Mouse (Mus musculus) liver, adult 2 months (tissue): ENCODE results near the gene Frmd6. TPM values are rescaled to one million over a fixed set of nuclear protein-coding genes. Genes with fewer than 3 reads are reported as not detected.

Experiments used
- DNase-seq: peaks from one replicate; pipeline ENCODE4 v3.0.0-alpha.2; 2011; ENCODE audit warnings: low read depth, low spot score; ENCODE audit errors: extremely low read depth
- H3K27ac ChIP-seq: fragments of 200-500 bp; replicated peaks from 2 replicates; pipeline ENCODE4 v1.5.1; 2012; ENCODE audit warnings: low read depth, mild to moderate bottlenecking, control low read depth, inconsistent platforms, low read length; ENCODE audit not compliant: insufficient read depth
- H3K27me3 ChIP-seq: fragments of 200-500 bp; 2 replicates; pipeline ENCODE4 v1.6.1; 2012; ENCODE audit warnings: mild to moderate bottlenecking, moderate library complexity, low read length, inconsistent platforms; ENCODE audit not compliant: control insufficient read depth, insufficient read depth
- H3K36me3 ChIP-seq: fragments of 200-500 bp; 2 replicates; pipeline ENCODE4 v1.6.1; 2012; ENCODE audit warnings: low read length, inconsistent platforms; ENCODE audit not compliant: control insufficient read depth, insufficient read depth
- H3K4me1 ChIP-seq: fragments of 200-500 bp; 2 replicates; pipeline ENCODE4 v1.6.1; 2011; ENCODE audit warnings: low read length; ENCODE audit not compliant: control insufficient read depth, insufficient read depth
- H3K4me3 ChIP-seq: fragments of 200-500 bp; 2 replicates; pipeline ENCODE4 v1.5.1; 2011; ENCODE audit warnings: low read depth, mild to moderate bottlenecking, control low read depth, low read length, moderate library complexity; ENCODE audit not compliant: insufficient read depth
- H3K79me2 ChIP-seq: fragments of 200-500 bp; 2 replicates; pipeline ENCODE4 v1.6.1; 2012; ENCODE audit warnings: inconsistent platforms, mild to moderate bottlenecking, low read length, moderate library complexity; ENCODE audit not compliant: control insufficient read depth, insufficient read depth
- H3K9ac ChIP-seq: fragments of 200-500 bp; 2 replicates; pipeline ENCODE4 v1.6.1; 2012; ENCODE audit warnings: low read depth, mild to moderate bottlenecking, control low read depth, inconsistent platforms, low read length
- CTCF ChIP-seq: fragments of 200-500 bp; IDR thresholded peaks from 2 replicates; pipeline ENCODE4 v1.5.1; 2011; ENCODE audit warnings: low read depth, low read length, control low read depth
- POLR2A ChIP-seq: fragments of 200-500 bp; IDR thresholded peaks from 2 replicates; pipeline ENCODE4 v1.6.1; 2011; ENCODE audit warnings: low read length, control low read depth; ENCODE audit not compliant: insufficient read depth; ENCODE audit errors: extremely low read depth
- WGBS: fragments of 180-500 bp; shearing (Covaris S2); methylation state at CpG from one replicate; pipeline ENCODE4 v1.1.7; 2018; 5-methylcytosine and 5-hydroxymethylcytosine counted together
- polyA plus RNA-seq: library from polyadenylated mRNA; depleted of rRNA; stranded (reverse); fragments of >200 nt; gene quantifications from 2 replicates; pipeline ENCODE4 v1.2.3, GENCODE M21; 2012
- total RNA-seq: library from RNA; depleted of rRNA; stranded (reverse); fragments of >200 nt; gene quantifications from 2 replicates; pipeline ENCODE4 v1.2.3, GENCODE M21; 2014

Gene Frmd6
- total and polyA plus RNA-seq, 2 experiments = 1.4 to 3.0 TPM

DNA sequence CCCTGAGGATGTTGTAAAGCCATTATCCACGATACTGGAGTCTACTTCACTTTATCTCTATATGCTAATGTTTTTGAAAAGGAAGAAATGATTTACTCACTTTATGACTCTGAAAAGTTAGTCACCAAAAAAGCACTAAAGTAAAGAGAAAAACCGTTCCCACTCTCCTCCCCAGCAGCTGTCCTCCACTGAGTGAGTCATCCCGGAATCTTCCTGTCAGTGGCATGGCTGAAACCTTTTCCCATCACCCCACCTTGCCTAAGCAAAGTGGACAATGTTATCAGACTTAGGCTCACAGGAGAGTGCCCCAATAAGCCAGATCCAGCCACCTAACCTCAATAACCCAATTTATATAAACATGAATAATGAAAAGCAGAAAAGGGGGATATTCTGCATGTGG lies 46.6 kb upstream of the Frmd6 start:
- no peaks in the 10 kb centered on the region for H3K79me2 ChIP-seq
- TF ChIP-seq POLR2A (no peak), CTCF (no peak)
- H3K27me3 ChIP-seq = no peaks in the 10 kb centered on the region
- H3K36me3 ChIP-seq = no peaks in the 10 kb centered on the region
- H3K27ac ChIP-seq = no peak overlapping the region
- DNase-seq = no peak
- WGBS = 71% methylated on average over 3 of the region's 3 CpGs
- H3K4me1 ChIP-seq = no peaks in the 10 kb centered on the region
- H3K9ac ChIP-seq = no peak overlapping the region
- no peak overlapping the region for H3K4me3 ChIP-seq

GRCm38 (mm10) chr12:70783049-70783448 lies 42.3 kb upstream of the Frmd6 start:
- H3K4me3 ChIP-seq = no peak overlapping the region
- no peaks in the 10 kb centered on the region for H3K4me1 ChIP-seq
- H3K36me3 ChIP-seq = no peaks in the 10 kb centered on the region
- no peak overlapping the region for H3K27ac ChIP-seq
- H3K9ac ChIP-seq = no peak overlapping the region
- no peak for DNase-seq
- no peaks in the 10 kb centered on the region for H3K79me2 ChIP-seq
- TF ChIP-seq CTCF = no peak
- TF ChIP-seq POLR2A = no peak
- WGBS = 44% methylated on average over 9 of the region's 9 CpGs
- no peaks in the 10 kb centered on the region for H3K27me3 ChIP-seq

DNA sequence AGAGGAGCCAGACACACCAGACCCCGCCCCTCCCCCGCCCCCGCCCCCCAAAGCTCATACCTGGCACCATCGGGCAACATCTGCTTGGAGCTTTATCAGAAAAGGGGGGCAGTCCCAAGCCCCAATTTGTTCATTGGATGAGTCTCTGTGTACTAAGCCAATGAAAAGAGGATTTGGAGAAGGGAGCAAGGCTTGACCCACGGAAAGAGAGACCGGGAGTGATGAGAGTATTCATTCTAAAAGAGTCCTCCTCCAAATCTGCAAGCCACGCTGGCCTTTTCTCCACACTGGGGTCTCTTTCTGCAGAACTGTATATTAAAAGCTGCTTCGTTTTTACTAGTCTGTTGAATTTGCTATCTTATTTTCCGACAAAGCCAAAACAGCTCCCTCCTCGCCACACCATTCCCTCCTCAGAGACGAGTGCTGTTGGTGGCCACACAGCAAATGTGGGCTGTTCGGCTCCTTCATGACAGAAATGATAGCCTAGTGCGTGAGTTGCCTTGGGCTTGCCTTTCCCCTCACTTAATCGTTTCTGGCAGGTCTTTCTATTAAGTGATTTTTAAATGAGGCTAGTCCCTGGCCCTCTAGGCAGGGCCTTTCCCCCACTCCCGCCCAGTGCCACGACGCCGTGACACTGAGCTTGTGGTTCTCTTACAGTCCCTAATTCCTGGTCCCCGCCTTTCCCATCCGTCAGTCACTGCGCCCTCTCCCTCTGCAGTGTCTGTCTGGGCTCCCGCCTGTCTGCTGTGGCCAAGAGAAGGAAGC lies 41.7 kb upstream of the Frmd6 start:
- no peak for DNase-seq
- TF ChIP-seq POLR2A (no peak), CTCF (no peak)
- Histone ChIP-seq H3K4me1 (no peaks in the 10 kb centered on the region), H3K27ac (no peak overlapping the region), H3K36me3 (no peaks in the 10 kb centered on the region), H3K27me3 (no peaks in the 10 kb centered on the region), H3K4me3 (no peak overlapping the region), H3K79me2 (no peaks in the 10 kb centered on the region), H3K9ac (no peak overlapping the region)
- WGBS = 68% methylated on average over 22 of the region's 22 CpGs

- DNase-seq = no peak
- H3K27ac ChIP-seq = no peak overlapping the region
- H3K27me3 ChIP-seq = no peaks in the 10 kb centered on the region
- no peak overlapping the region for H3K9ac ChIP-seq
- 71% methylated on average over 6 of the region's 6 CpGs for WGBS
- H3K4me3 ChIP-seq = no peak overlapping the region
- H3K4me1 ChIP-seq = no peaks in the 10 kb centered on the region
- H3K79me2 ChIP-seq = no peaks in the 10 kb centered on the region
- TF ChIP-seq POLR2A (no peak), CTCF (no peak)
- no peaks in the 10 kb centered on the region for H3K36me3 ChIP-seq
Measured at GRCm38 (mm10) chr12:70784240-70784705, 41.0 kb upstream of the Frmd6 start.

DNA sequence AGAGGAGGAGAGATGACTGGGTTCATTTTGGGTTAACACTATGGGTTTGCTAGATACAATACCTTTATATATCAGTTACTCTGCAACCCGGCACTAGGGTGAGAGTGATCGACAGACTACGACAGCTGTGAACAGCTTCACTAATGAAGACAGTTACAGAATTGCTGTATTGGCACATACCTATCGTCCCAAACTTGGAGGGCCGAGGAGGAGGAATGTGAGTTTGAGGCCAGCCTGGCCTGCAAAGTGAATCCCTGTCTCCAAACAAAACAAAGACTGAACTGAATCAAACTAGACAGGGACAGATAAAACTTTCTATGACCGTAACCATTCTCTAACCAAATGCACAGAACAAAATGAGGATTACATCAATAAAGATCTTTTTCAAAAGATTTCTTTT lies 36.0 kb upstream of the Frmd6 start:
- Histone ChIP-seq H3K9ac (no peak overlapping the region), H3K79me2 (no peaks in the 10 kb centered on the region), H3K4me3 (no peak overlapping the region), H3K4me1 (no peaks in the 10 kb centered on the region), H3K36me3 (no peaks in the 10 kb centered on the region), H3K27ac (no peak overlapping the region), H3K27me3 (no peaks in the 10 kb centered on the region)
- WGBS = 94% methylated on average over 6 of the region's 6 CpGs
- DNase-seq = no peak
- TF ChIP-seq CTCF = no peak

GRCm38 (mm10) chr12:70793291-70793690 lies 32.0 kb upstream of the Frmd6 start:
- Histone ChIP-seq H3K9ac (no peak overlapping the region), H3K79me2 (no peaks in the 10 kb centered on the region), H3K27ac (no peak overlapping the region), H3K27me3 (no peaks in the 10 kb centered on the region), H3K36me3 (no peaks in the 10 kb centered on the region), H3K4me1 (peaks cover 4% of the 10 kb centered on the region), H3K4me3 (no peak overlapping the region)
- no peak for DNase-seq
- WGBS = 84% methylated on average over 6 of the region's 6 CpGs
- TF ChIP-seq POLR2A (no peak), CTCF (no peak)
